Mouse (Mus musculus): ENCODE measurements around the gene Ppp2r5b.
A peak's percentile ranks its signal among the peaks of the same experiment; 100 is the strongest.

The Ppp2r5b gene

GRCm38 (mm10) chr19:6236053-6236441, 375 bp upstream of the Ppp2r5b start:
- DNase-seq (ENCODE audit: low spot score in 2 of 2): peak; percentile 79 to 94

GRCm38 (mm10) chr19:6234337-6235083, 1.2 kb downstream of the Ppp2r5b start:
- no peak for DNase-seq (ENCODE audit: low spot score in 2 of 2)

GRCm38 (mm10) chr19:6233647-6234046, 2.0 kb downstream of the Ppp2r5b start:
- no peak for DNase-seq (ENCODE audit: low spot score in 2 of 2)

- DNase-seq (ENCODE audit: low spot score in 2 of 2): no peak
These were observed 4.6 kb downstream of the Ppp2r5b start for GRCm38 (mm10) chr19:6231036-6231435.

GRCm38 (mm10) chr19:6230411-6230810, 5.3 kb downstream of the Ppp2r5b start:
- DNase-seq (ENCODE audit: low spot score in 2 of 2): no peak

GRCm38 (mm10) chr19:6227864-6228263, 7.8 kb downstream of the Ppp2r5b start:
- no peak for DNase-seq (ENCODE audit: low spot score in 2 of 2)

- DNase-seq (ENCODE audit: low spot score in 2 of 2): no peak
These were observed 8.9 kb downstream of the Ppp2r5b start for GRCm38 (mm10) chr19:6226763-6227162.

GRCm38 (mm10) chr19:6226135-6226534, 9.5 kb downstream of the Ppp2r5b start, which contains the start of gene Gpha2:
Gene Gpha2 (plus strand): TSS chr19:6226380.
- no peak for DNase-seq (ENCODE audit: low spot score in 2 of 2)

- DNase-seq (ENCODE audit: low spot score in 2 of 2): no peak
These were observed 17.1 kb downstream of the Ppp2r5b start for GRCm38 (mm10) chr19:6218606-6219005.

- no peak for DNase-seq (ENCODE audit: low spot score in 2 of 2)
These were observed 19.5 kb downstream of the Ppp2r5b start for GRCm38 (mm10) chr19:6216046-6216705.

GRCm38 (mm10) chr19:6206716-6207115, 29.0 kb downstream of the Ppp2r5b start:
- DNase-seq (ENCODE audit: low spot score in 2 of 2): no peak

GRCm38 (mm10) chr19:6204265-6204664, 31.4 kb downstream of the Ppp2r5b start:
- no peak for DNase-seq (ENCODE audit: low spot score in 2 of 2)

GRCm38 (mm10) chr19:6184131-6184530, 51.5 kb downstream of the Ppp2r5b start, which contains the start of gene Majin:
Gene Majin (plus strand): TSS chr19:6184388.
- no peak for DNase-seq (ENCODE audit: low spot score in 2 of 2)

- no peak for DNase-seq (ENCODE audit: low spot score in 2 of 2)
These were observed 53.1 kb downstream of the Ppp2r5b start for GRCm38 (mm10) chr19:6182534-6182933.

- DNase-seq (ENCODE audit: low spot score in 2 of 2): no peak
These were observed 54.0 kb downstream of the Ppp2r5b start for GRCm38 (mm10) chr19:6181629-6182028.

- no peak for DNase-seq (ENCODE audit: low spot score in 2 of 2)
These were observed 56.9 kb downstream of the Ppp2r5b start for GRCm38 (mm10) chr19:6178775-6179174.

Data from left cerebral cortex, adult 9 months (tissue).